Mouse (Mus musculus) Patski (cell line): Measurements from ENCODE around the gene Smpd1. TPM values are rescaled to one million over a fixed set of nuclear protein-coding genes. Genes with fewer than 3 reads are reported as not detected.

ENCODE experiments used
- ATAC-seq: fragments of 100-300 bp; one replicate; pipeline ENCODE4 v1.8.0; 2021
- CTCF ChIA-PET: fragments of 350-600 bp; sonication (Branson Sonifier 250); formaldehyde crosslinking; loops from one replicate; lab custom pipeline; 2022; ENCODE audit warnings: inconsistent platforms; lab: Charles Lee
- POLR2A ChIA-PET: fragments of 350-600 bp; sonication (Branson Sonifier 250); formaldehyde crosslinking; loops from one replicate; lab custom pipeline; 2022; ENCODE audit warnings: antibody characterized with exemption, inconsistent platforms; lab: Charles Lee
- DNase-seq: peaks from one replicate; pipeline ENCODE4 v3.0.0-alpha.2; 2011; ENCODE audit warnings: low read depth, low spot score
- H3K27me3 ChIP-seq: fragments of 371-371 bp; one replicate; pipeline ENCODE4 v1.5.1; 2021
- CTCF ChIP-seq: fragments of 100-300 bp; IDR thresholded peaks from one replicate; pipeline ENCODE4 v1.5.1; 2021
- in situ Hi-C: fragments of 300-500 bp; cut with MboI; formaldehyde crosslinking; loops from 3 replicates; pipeline ENCODE4 v1.11.1; 2018; ENCODE audit warnings: low pct_unique_long_range_greater_than_20kb, mixed read lengths
- polyA plus RNA-seq: library from polyadenylated mRNA; unstranded; gene quantifications from one replicate; pipeline ENCODE4 v1.2.3, GENCODE M21; 2021

The Smpd1 gene
- polyA plus RNA-seq, 1 experiment from 2014 or later, result 103 TPM

- TF ChIP-seq CTCF, result no peak
- ATAC-seq (no peak), DNase-seq (no peak)
- POLR2A ChIA-PET, result no interaction called here
- in situ Hi-C loops, result loop anchor here (5.0 to 25.0 kb wide), 2 partner anchors 263 to 1308 kb away; partner anchors contain the start of gene Trim6
- H3K27me3 ChIP-seq, result no peaks in the 10 kb centered on the region
- CTCF ChIA-PET, result interaction anchor here (1.3 to 2.2 kb wide), 2 partner anchors 10 to 42 kb away, joined by 5 to 11 read pairs; no protein-coding TSS in a partner anchor
These were observed 34.0 kb upstream of the Smpd1 start for GRCm38 (mm10) chr7:105520201-105520600.

- DNase-seq, result no peak
- in situ Hi-C loops, result loop anchor here (5.0 to 25.0 kb wide), 2 partner anchors 267 to 1312 kb away; partner anchors contain the start of gene Trim6
- CTCF ChIA-PET, result interaction anchor here (1.0 kb wide), 1 partner anchor 14 kb away, joined by 3 read pairs; no protein-coding TSS in a partner anchor
- H3K27me3 ChIP-seq, result no peaks in the 10 kb centered on the region
- no peak for TF ChIP-seq CTCF
- POLR2A ChIA-PET, result no interaction called here
- no peak for ATAC-seq
These were observed 29.9 kb upstream of the Smpd1 start for GRCm38 (mm10) chr7:105524222-105524621.

- in situ Hi-C loops, result no loop called here
- peak; percentile 90 for ATAC-seq
- CTCF ChIA-PET, result interaction anchor here (0.5 to 3.2 kb wide), 15 partner anchors 9 to 485 kb away, joined by 3 to 15 read pairs (median 5); partner anchors contain the start of gene Fam160a2
- no peak for DNase-seq
- H3K27me3 ChIP-seq, result no peaks in the 10 kb centered on the region
- POLR2A ChIA-PET, result no interaction called here
- TF ChIP-seq CTCF, result peak; percentile 73
These were observed 26.7 kb upstream of the Smpd1 start for GRCm38 (mm10) chr7:105527306-105527937.

GRCm38 (mm10) chr7:105528094-105528493, 26.1 kb upstream of the Smpd1 start:
- ATAC-seq (no peak), DNase-seq (no peak)
- H3K27me3 ChIP-seq, result no peaks in the 10 kb centered on the region
- ChIA-PET CTCF (interaction anchor here (0.8 to 3.2 kb wide), 9 partner anchors 9 to 129 kb away, joined by 3 to 15 read pairs (median 7); partner anchors contain the start of gene Fam160a2), POLR2A (no interaction called here)
- in situ Hi-C loops, result no loop called here
- no peak for TF ChIP-seq CTCF

GRCm38 (mm10) chr7:105534162-105534561, 20.0 kb upstream of the Smpd1 start:
- peaks cover 9% of the 10 kb centered on the region for H3K27me3 ChIP-seq
- no peak for ATAC-seq
- no peak for DNase-seq
- CTCF ChIA-PET, result interaction anchor here (0.5 to 1.9 kb wide), 3 partner anchors 15 to 956 kb away, joined by 3 to 6 read pairs (median 3); partner anchors contain the start of gene Ilk
- peak; percentile 48 for TF ChIP-seq CTCF
- in situ Hi-C loops, result no loop called here
- POLR2A ChIA-PET, result no interaction called here

- in situ Hi-C loops, result no loop called here
- CTCF ChIA-PET, result interaction anchor here (1.9 to 2.5 kb wide), 2 partner anchors 19 to 62 kb away, joined by 4 to 11 read pairs; no protein-coding TSS in a partner anchor
These were observed 8.2 kb upstream of the Smpd1 start for GRCm38 (mm10) chr7:105545986-105546385.

GRCm38 (mm10) chr7:105547970-105548369, 6.2 kb upstream of the Smpd1 start:
- ChIA-PET CTCF (interaction anchor here (0.7 to 1.3 kb wide), 3 partner anchors 10 to 104 kb away, joined by 3 read pairs; partner anchors contain the start of gene Hpx), POLR2A (no interaction called here)
- H3K27me3 ChIP-seq, result no peaks in the 10 kb centered on the region
- in situ Hi-C loops, result no loop called here
- no peak for DNase-seq
- TF ChIP-seq CTCF, result no peak
- no peak for ATAC-seq

More at GRCm38 (mm10) chr7:105545986-105546385, 8.2 kb upstream of the Smpd1 start:
- no peaks in the 10 kb centered on the region for H3K27me3 ChIP-seq
- POLR2A ChIA-PET, result no interaction called here
- TF ChIP-seq CTCF, result no peak
- ATAC-seq (no peak), DNase-seq (no peak)

- no peak for TF ChIP-seq CTCF
- CTCF ChIA-PET, result interaction anchor here (0.7 to 1.8 kb wide), 5 partner anchors 15 to 59 kb away, joined by 3 to 6 read pairs (median 4); no protein-coding TSS in a partner anchor
- no peaks in the 10 kb centered on the region for H3K27me3 ChIP-seq
- POLR2A ChIA-PET, result no interaction called here
- in situ Hi-C loops, result no loop called here
- DNase-seq, result no peak
- no peak for ATAC-seq
These were observed 5.1 kb upstream of the Smpd1 start for GRCm38 (mm10) chr7:105549035-105549434.

GRCm38 (mm10) chr7:105553456-105554211, 526 bp upstream of the Smpd1 start:
- in situ Hi-C loops, result loop anchor here (5.0 to 10.0 kb wide), 2 partner anchors 89 to 181 kb away; partner anchors contain the start of genes Arfip2, Gm45799, Ilk and Rrp8
- H3K27me3 ChIP-seq, result no peaks in the 10 kb centered on the region
- CTCF ChIA-PET, result interaction anchor here (1.8 kb wide), 1 partner anchor 97 kb away, joined by 4 read pairs; the partner anchor contains the start of gene Dnhd1
- ATAC-seq (no peak), DNase-seq (no peak)
- POLR2A ChIA-PET, result interaction anchor here (0.6 to 1.5 kb wide), 6 partner anchors 13 to 87 kb away, joined by 3 to 7 read pairs (median 4); partner anchors contain the start of genes Arfip2 and Gm45799
- no peak for TF ChIP-seq CTCF

- DNase-seq (no peak), ATAC-seq (no peak)
- CTCF ChIA-PET, result no interaction called here
- in situ Hi-C loops, result loop anchor here (10.0 kb wide), 1 partner anchor 179 kb away; the partner anchor contains the start of genes Ilk and Rrp8
- H3K27me3 ChIP-seq, result no peaks in the 10 kb centered on the region
- no peak for TF ChIP-seq CTCF
- POLR2A ChIA-PET, result interaction anchor here (0.7 to 1.4 kb wide), 4 partner anchors 8 to 24 kb away, joined by 3 to 9 read pairs (median 4); no protein-coding TSS in a partner anchor
These were observed 1.4 kb downstream of the Smpd1 start for GRCm38 (mm10) chr7:105555571-105555970.
